9 mouse cellular contexts compared by ENCODE assay signal in genomic region chr12:51847953-51848680, GRCm38 (mm10). TPM values are rescaled to one million over a fixed set of nuclear protein-coding genes. Genes with fewer than 3 reads are reported as not detected.
DNase-seq lines count a peak whose midpoint lies in the region; ATAC-seq and TF ChIP-seq lines count a peak whose summit lies in the region.
"Had no signal": no experiment of that assay in that cellular context is flagged by ENCODE, and none has a peak within 500 bp of the region (broad histone marks: within the 10 kb centered on the region; RNA-seq: fewer than 3 reads in every experiment).

No protein-coding gene starts in this region.

- peak; percentile 99 for DNase-seq in 3T3-L1 (ENCODE audit: low read depth, low spot score)
- DNase-seq in gastrocnemius, postnatal 14 days, result peak; percentile 47
- DNase-seq in lung, adult 18-20 months, result peak; percentile 66 to 71
- no peak for DNase-seq in left cerebral cortex, adult 2 months (ENCODE audit: extremely low spot score in 1 of 2, low spot score in 2 of 2)
- no peak for DNase-seq in left cerebral cortex, adult 8-10 months (ENCODE audit: low spot score in 2 of 2)
- DNase-seq: forebrain, postnatal 0 days had no signal

- H3K27me3 ChIP-seq in hindbrain, embryonic 12.5 days, result no peaks in the 10 kb centered on the region
- H3K27me3 ChIP-seq: stomach, embryonic 15.5 days had no signal

- H3K36me3 ChIP-seq in hindbrain, embryonic 12.5 days, result no peaks in the 10 kb centered on the region
- H3K36me3 ChIP-seq: stomach, embryonic 15.5 days had no signal

- peak; percentile 25 for ATAC-seq in CD4-positive, CD25-positive, alpha-beta regulatory T cell, adult 4 months
- ATAC-seq in hindbrain, embryonic 12.5 days (ENCODE audit: low FRiP score), result no peak
- ATAC-seq: forebrain, postnatal 0 days had no signal

- no peak overlapping the region for H3K4me2 ChIP-seq in hindbrain, embryonic 12.5 days (replicated peaks)
- H3K4me2 ChIP-seq: stomach, embryonic 15.5 days had no signal

- no peak overlapping the region for H3K4me3 ChIP-seq in left cerebral cortex, adult 2 months
- H3K4me3 ChIP-seq in hindbrain, embryonic 12.5 days, result no peak overlapping the region
- H3K4me3 ChIP-seq: stomach, embryonic 15.5 days had no signal

- no peaks in the 10 kb centered on the region for H3K9me3 ChIP-seq in hindbrain, embryonic 12.5 days (replicated peaks)
- H3K9me3 ChIP-seq: stomach, embryonic 15.5 days had no signal

- no peak overlapping the region for H3K9ac ChIP-seq in hindbrain, embryonic 12.5 days
- H3K9ac ChIP-seq: forebrain, postnatal 0 days; stomach, embryonic 15.5 days had no signal

- TF ChIP-seq CTCF in left cerebral cortex, adult 2 months (IDR thresholded peaks at IDR 0.05), result no peak

- 80% methylated on average over 9 of the region's 9 CpGs for WGBS in hindbrain, embryonic 12.5 days

- intact Hi-C loops in gastrocnemius, postnatal 14 days (cut with DNase I; ENCODE audit: low total_unique reads), result no loop called here
- intact Hi-C loops in left cerebral cortex, adult 2 months (cut with DNase I), result no loop called here

- H3K4me1 ChIP-seq in hindbrain, embryonic 12.5 days, result peaks cover 6% of the 10 kb centered on the region

- no peak overlapping the region for H3K27ac ChIP-seq in left cerebral cortex, adult 2 months
- H3K27ac ChIP-seq in hindbrain, embryonic 12.5 days, result no peak overlapping the region
- H3K27ac ChIP-seq: stomach, embryonic 15.5 days had no signal

RNA-seq across cellular contexts. Expression of gene Hectd1, which starts 18.8 kb away (rescaled TPM):
- 10 to 100 TPM; 61.2 to 71.5 TPM for polyA plus RNA-seq in CD4-positive, CD25-positive, alpha-beta regulatory T cell, adult 4 months (2017; shearing (Covaris generic))
- total RNA-seq in gastrocnemius, postnatal 14 days (2021), result 10 to 100 TPM; 79.2 to 97.2 TPM
- 10 to 100 TPM; 81.2 to 88.4 TPM for total RNA-seq in left cerebral cortex, adult 2 months (2021)
- 40.9 and 42.8 TPM in 2 replicates for polyA plus RNA-seq in hindbrain, embryonic 12.5 days (2016; fragmentation: Nextera tagmentation; extraction: Ambion mirVana)
- 10 to 100 TPM; 77.1 to 85.4 (median 79.4) TPM for total RNA-seq in left cerebral cortex, adult 8-10 months (2022)

Comparison
In these comparisons a context has a peak if more than half of its experiments do, and no peak if none do; other contexts are left out.
1. DNase-seq: peak in 3T3-L1 (single experiment), gastrocnemius, postnatal 14 days (single experiment) and lung, adult 18-20 months (2 of 2); none in left cerebral cortex, adult 2 months (0 of 2) and left cerebral cortex, adult 8-10 months (0 of 2).